Mouse (Mus musculus) layer of hippocampus, adult 9-11 months (tissue): ENCODE measurements around the gene Prmt7.
"Not testable (repeated sequence)": the region's sequence is repeated elsewhere in the genome, so short reads cannot be mapped to it uniquely, and the experiment has no call there.

Experiments used
- DNase-seq: peaks from one replicate; pipeline ENCODE4 v3.0.0; 2022

Prmt7 gene

DNA sequence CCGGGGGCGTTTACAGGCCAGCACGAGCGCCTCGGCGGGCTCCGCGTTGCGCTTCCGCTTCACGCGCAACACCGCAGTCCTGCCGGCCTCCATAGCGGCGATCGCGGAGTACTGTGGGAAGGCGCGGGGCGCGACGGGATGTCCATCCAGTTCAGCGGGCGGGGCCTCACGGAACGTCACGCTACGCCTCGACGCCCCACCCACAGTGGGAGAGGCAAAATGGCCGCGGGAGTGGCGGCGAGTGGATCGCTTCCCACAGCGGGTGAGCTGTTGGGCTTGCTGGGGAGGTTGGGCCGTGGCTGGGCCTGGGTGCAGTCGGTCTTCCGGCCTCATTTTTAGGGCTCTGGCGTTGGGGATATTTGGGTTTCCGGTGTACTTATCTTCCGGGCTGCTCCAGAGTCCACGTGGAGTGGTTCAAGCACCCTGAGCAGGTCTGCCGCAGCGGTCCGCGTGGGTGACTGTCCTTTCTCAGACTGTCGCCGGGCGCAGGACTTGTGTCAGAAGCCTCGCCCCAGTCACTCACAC, at the start of gene Prmt7, which contains the start of gene Slc7a6os:
Gene Prmt7, plus strand, starts transcription at position 116 of the 525 bp plus-strand sequence.
Gene Slc7a6os, minus strand, starts transcription at position 115 of the 525 bp plus-strand sequence.
- peak; percentile 95 for DNase-seq

DNA sequence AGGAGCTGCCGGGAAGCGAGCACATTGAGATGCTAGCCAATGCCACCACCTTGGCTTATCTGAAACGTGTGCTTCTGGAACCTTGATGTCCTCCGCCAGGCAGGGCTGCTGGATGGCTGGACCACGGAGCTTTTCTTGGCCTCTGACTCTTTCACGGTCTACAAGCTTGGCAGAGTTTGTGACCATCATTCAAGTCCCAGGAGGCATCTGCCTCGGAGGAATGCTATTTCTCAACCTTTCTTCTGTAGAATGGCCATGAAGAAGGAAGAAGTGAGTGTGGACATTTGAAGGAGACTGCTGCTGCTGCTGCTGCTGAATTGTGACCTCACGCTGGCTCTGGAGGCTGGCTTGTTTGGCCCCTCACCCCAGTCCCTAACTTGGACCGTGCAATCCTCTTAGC, 47.5 kb upstream of the Prmt7 start:
- no peak for DNase-seq

DNA sequence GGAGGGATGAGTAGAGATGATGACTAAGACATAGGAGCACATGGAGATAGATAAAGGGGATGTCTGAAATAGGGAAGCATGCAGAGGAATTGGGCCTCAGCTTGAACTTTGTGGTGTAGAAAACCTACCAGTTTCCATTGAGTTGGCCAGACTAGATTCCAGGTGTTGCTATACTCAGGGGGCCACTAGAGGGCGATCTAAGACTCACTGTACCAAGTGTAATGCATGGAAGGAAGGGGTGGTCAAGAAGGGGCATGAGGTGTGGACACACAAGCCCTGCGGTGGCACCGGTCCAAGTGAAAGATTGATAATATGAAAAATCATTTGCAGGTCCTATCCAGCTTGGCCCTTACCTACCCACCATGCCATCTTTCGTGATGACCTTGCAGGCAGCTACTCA, 45.3 kb upstream of the Prmt7 start:
- peak; percentile 70 for DNase-seq

DNA sequence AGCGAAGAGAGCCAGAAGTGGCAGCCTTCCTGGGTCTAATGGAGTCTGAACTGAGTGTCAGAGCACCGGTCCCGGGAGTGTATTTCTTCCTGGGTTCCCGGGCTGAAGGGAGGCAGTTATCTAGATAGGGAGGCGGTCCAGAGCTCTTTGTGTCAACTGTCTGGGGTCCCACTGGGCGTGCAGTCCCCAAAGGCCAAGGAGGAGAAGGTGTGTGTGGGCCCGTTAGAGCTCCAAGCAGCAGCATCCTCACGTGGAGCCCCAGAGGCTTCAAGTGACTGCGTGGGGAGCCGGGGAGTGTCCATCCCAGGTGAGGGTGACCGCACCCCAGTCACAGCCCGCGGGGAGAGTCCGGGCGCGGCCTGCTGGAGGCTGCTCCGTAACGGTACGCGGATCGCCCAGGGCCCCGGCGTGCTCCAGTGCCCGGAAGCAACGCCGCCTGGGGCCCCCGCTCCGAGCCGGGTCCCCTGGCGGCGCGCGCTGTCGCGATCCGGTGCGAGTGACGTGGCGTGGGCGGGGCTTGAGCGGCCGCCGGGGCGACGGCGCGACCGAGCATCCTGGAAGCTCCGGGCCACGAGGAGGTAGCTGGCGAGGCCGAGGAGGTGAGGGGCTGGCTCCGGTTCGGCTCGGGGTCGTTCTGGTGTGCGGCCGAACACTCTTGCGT, 42.2 kb upstream of the Prmt7 start, which contains the start of gene Slc7a6:
Gene Slc7a6, plus strand, starts transcription at position 502 of the 661 bp plus-strand sequence.
- peak; percentile 89 for DNase-seq

DNA sequence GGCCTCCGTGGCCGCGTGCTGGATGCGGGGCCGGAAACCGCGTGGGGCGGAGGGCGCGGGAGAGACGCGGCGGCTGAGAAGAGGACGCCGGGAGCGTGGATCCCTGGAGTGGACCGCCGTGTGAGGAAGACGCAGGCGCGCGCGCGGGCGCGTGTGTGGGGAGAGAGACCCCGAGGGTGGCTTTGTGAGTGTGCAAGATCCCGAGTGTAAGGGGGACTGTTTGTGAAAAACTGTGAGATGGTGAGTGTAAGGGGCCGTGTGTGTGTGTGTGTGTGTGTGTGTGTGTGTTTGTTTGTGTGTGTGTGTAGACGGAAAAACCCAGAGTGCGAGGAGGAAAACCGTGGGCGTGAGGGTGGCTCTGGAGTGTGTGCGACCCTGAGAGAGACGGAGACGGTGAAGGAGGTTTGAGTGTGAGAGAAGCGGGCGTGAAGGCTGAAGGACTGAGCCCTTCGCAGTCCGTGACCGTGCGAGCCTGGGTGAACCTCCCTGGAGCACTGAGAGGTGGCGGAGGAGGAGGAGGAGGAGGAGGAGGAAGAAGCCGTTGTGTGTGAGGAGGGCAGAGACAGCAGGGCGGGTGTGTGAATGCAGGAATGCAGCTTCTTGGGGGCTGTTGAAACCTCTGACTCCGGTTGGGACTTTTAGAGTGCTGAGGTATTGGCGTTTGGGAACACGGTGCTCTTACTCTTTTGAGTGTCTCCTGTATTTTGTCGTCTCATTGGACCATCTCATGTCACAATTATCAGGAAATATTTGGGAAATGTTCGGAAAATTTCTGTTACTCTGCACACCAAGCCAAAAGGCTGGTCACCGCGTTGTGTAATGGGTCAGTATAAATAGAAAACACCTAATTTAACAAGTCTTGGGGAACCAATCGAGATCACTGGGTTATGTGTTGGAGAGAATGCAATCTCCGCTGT, 41.5 kb upstream of the Prmt7 start:
- DNase-seq, result no peak

DNA sequence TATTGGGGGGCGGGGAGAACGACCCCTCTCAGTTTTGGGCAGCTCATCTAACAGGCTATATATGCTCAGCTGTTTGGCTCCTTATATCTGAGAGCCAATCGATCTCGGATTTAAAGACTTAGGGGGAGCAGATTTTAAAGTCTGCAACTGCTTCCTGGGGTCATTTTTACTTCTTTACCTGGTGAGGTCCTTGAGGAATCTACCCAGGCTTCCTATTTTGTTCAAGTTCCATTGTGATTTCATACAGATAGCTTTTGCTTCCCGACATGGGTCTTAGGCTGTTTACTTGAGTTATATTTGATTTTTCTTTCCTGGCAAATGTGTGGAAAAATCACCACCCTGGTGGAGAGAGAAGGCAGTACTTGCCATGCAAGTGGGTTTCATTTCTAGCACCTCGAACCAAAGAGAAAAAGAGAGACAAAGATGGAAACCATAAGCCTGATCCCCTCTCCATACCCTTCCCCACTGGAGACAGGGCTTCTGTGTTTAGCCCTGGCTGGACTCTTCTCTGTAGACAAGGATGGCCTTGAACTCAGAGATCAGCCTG, 40.7 kb upstream of the Prmt7 start:
- no peak for DNase-seq

DNA sequence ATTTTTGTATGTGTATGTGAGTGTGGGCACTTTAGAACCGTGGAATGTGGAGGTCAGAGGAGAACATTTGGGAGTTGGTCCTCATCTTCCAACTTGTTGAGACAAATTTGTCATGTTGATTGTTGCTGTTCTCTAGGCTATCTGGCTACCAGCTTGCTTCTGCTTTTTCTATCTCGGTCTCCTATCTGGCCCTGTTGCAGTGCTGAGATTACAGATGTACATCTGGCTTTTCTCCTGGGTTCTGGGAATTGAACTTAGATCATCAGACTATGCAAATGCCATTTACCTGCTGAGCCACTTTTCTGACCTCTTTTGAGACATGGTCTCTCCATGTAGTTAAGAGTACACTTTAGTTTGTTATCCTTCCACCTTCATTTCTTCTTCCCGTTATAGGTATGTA, 37.2 kb upstream of the Prmt7 start:
- no peak for DNase-seq

DNA sequence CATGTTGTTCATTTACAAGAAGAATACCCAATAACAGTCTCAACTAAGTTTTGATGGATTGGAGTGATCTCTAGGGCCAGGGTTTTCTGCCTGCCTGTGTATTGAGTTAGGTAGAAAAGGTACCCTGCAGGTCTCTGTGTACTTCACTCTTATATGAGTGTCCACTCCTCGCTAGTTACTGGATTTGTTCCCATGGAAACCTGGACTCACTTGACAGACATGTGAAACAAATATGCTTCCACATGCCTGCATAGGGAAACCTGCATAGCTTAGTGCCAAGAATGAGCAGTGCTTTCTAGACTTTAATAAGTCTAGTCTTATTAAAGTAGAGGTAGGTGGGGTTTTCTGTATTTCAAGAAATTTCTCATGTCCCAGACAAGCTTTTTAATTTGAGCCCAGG, 33.8 kb upstream of the Prmt7 start:
- no peak for DNase-seq

DNA sequence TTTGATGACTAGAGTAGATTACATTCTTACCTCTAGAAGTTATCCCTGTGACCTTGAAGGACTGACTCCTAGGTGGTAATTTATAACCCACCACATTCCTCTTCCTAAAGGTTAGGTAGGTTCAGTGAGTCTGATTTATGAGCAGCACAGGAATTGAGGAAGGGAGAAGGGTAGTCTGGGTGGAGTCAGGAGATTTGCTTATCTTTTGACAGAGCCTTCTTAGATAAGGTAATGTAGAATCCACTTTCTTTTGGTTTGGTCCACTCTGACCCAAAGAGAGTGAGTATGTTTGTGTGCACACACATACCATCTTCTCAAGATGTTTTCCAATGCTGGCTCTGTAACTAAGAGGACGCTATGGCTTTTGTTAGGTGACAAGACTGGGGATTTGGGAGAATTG, 33.1 kb upstream of the Prmt7 start:
- no peak for DNase-seq

DNA sequence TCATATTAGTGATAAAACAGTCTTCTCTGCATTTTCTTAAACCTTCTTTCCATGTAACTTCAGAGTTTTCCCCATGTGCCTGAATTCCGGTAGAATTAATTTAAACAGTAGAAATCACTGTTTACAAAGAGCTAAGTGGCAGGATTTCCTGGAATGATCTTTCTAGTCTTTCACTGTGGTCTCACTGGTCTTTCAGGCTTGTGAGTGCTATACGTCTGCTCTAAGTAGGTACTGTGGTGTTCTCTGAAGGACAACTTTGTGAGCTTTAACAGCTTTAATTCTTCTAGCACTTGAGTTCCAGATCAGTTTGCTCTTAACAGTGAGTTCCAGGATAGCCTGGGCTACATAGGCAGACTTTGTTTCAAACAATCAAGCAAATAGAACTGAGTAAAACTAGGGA, 32.3 kb upstream of the Prmt7 start:
- no peak for DNase-seq

DNA sequence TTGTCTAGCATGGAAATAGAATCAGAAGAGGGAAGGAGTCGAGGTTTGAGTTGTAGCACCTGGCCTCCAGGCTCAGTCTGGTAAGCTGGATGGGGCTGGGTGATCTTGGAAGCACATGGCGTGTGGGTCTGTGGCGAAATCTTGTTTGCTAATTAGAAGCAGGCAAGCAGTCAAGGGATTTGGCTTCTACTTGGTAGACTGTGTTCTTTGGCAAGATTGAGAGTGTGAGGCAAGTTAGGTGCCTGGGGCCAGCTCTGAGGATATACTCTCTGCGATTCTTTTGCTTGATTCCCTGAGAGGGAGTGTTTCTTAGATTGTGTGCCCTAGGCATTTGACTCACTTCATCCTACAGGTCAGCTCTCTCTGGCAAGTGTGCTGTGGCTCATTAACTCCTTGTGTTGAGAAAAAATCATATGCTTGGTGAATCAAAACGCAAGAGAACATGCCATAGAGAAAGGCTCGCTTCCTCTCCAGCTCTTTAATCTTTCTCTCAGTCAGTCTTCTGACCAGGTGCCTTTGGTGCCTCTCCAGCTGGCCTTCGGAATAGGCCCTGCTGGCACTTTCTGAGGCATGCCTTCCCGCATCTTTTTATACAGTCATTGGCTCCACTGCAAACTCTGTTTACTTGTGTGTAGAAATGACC, 25.0 kb upstream of the Prmt7 start:
- peak; percentile 42 for DNase-seq

DNA sequence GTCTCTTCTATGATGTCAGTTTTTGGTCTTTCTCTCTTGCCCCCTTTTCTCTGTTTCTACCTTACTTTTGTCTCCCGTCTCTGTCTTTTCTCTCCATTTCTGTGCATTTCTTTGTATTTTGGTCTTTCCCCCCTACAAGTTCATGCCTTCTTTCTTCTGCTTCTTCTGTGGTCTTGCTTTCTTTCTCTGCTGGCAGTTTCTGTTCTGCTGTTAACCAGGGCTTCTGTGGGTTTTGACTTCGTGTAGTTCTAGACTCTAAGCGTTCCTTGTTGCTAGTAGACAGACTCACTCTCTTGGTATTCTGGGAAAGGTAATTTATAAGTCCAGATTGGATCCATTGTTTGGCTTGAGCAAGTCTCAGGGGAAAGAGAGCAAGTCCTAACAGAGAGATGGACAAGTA, 24.3 kb upstream of the Prmt7 start:
- no peak for DNase-seq

DNA sequence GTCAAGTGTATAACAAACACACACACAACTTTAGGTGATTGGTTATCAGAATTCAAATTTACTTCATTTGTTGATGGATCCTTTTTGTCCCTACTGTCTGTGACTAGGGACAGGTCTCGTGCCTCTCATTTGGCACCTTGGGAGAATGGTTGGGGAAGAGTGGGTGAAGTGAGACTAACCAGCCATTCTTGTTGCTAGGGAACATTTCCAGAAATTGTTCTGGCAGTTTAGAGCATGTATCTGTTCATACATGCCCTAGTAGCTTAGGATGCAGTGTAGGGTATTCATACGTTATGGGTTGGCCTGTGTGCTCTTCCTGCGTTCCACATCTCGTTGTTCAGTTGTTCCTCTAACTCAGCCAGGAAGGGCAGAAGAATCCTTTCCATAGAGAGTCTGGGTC, 21.6 kb upstream of the Prmt7 start:
- no peak for DNase-seq

DNA sequence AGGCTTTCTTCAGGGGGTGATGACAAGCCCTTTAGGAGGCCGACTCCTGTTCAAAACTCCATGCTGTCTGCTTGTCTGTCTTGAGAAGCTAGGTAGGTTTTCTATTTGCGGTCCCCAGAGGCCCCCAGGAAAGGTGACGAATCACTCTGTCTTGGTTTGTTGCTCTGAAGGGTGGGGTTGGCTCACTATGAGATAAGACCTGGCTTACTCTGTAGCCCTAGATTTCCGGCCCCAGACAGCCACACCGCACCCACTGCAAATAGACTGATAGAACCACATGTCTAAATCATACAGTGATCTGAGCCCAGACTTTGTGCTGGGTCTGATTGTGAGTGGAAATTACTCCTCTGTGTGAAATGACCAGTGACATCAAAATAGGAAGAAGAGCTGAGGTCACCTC, 19.1 kb upstream of the Prmt7 start:
- no peak for DNase-seq

DNA sequence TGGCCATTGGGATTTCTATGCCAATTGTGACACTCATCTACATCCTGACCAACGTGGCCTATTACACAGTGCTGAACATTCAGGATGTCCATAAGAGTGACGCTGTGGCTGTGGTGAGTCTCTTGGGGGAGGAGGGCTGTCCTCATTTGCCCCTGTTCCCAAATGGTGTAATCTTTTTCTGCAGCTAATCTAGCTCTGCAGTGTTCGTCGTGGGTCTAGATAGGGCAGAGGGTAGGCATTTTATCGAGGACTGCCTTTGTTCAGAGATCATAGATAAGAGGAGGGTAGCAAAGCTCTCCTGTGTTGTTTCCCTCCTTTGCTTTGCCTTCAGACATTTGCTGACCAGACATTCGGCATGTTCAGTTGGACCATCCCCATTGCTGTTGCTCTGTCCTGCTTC, 17.6 kb upstream of the Prmt7 start:
- no peak for DNase-seq

DNA sequence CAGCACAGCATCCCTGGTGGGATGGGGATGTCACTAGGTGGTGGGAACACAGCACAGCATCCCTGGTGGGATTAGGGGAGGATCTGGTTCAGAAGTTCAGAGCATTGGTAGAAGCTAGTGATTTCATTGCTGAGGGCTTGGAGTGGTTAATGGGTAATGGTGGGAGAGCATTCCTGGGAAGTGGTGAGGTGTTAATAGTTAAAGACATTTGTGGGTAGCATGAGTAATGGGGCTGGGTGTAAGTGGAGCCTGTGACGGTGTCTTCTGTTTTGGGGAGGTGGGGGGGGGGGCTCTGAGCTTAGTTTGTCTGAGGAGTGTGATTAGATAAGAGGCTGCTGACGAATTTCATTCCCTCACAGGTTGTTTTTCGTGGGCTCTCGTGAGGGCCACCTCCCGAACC, 16.7 kb upstream of the Prmt7 start:
- DNase-seq, result no peak

DNA sequence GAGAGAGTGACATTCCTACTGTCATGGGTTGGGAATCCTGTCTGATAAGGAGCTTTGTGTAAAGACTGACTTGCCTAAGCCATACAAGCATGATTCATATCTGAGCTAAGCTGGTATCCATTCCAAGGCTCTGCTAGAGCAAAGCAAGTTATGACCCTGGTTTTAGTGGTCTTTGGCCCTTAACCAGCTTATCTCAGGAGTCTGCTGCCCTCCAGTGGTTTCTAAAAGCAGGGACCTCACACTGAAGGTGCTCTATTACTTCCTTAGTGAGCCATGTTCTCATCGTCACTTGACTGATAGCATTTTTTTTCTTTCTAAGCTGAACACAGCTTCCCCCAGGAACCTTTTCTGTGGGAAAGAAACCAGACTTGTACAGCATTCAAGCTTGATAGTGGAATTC, 12.0 kb upstream of the Prmt7 start:
- DNase-seq, result no peak

DNA sequence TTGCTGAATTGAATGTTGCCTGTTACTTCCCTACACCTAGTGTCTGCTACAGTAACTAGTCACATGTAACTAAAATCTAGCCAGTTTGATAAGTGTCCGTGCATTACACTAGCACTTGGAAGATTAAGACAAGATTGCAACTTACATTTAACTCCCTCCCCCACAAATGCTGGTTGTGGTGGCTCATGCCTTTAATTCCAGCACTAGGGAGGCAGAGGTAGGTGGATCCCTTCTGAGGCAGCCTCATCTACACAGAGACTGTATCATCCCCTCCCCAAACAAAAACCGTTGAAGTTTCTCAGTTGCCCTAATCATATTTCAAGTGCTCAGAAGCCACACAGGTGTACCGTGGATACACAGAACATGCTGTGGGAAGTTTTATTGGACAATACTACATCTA, 11.1 kb upstream of the Prmt7 start:
- not testable (repeated sequence) for DNase-seq

DNA sequence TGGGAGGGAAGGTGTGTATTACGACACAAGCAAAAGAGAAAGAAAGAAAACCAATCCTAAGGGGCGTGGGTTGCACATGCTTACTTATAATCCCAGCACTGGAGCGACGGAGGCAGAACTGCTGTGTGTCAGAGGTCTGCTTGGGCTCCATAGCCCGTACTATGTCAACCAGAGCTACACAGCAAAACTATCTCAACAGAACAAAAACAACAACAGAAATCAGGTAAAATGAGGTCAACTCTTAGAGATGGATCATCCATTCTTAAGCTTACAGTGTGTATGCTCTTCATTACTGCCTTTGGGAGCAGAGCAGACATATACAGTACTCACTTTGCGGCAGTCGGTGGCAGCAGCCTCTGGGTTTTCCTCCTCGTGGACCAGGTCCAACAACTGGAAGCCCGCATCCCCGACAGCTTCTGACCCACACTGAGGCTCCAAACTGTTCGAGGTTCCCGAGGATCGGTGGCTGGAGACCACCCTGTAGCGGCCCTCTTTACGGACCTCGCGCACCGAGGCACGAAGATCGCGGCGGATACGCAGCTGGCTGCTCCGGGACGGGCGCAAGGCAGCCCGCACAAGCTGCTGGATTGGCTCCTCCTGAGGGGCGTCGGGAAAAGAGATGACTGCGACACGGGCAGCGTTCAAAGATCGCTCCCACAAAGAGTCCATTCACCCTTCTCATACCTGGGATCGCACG, 553 bp upstream of the Prmt7 start:
- DNase-seq, result no peak

DNA sequence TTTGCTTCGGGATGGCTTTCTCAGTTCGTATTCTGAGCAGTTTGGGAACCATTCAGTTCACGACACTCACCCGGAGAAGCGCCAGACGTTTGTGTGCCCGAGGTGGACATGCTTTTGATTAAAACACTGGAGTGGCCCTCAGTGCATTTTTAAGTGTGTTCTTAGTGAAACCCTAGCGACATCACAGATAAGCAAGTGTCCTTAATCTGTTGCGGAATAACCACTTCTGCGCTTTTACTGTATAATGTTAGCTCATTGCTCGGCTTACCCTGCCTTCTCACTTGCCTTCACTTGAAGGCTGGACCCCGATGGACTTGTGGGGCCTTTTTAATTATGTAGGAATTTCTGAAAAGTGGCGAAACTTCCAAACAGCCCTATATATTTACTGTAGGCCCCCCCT, 685 bp downstream of the Prmt7 start:
- no peak for DNase-seq

DNA sequence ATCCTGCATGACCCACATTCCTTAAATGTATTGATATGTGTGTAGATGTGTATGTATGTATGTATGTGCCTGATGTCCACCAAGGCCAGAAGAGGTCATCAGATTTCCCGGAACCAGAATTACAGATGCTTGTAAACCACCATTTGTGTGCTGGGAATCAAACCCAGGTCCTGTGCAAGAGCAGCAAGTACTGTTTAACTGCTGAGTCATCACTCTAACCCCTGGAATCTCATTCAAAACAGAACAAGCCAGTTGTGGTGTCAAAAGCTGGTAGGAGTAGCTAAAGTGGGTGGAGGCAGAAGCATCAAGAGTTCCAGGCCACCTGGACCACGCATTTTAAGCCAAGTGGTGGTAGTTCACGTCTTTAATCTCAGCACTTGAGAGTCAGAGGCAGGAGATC, 3.2 kb downstream of the Prmt7 start:
- DNase-seq, result no peak

DNA sequence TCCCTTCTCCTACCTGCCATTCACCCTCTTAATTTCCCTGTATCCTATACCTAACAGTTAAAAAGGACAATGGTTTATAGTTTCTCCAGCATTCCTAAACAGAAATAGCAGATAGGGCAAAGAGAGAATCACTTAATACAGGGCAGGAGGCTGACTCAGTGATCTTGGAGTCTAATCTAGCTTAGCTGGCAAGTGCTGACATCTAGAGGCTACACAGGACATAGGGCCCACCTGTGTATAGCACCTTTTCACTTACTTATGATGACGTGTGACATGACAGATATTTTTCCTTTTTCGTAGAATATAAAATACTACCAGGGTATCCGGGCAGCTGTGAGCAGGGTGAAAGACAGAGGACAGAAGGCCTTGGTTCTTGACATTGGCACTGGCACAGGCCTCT, 8.9 kb downstream of the Prmt7 start:
- DNase-seq, result no peak

DNA sequence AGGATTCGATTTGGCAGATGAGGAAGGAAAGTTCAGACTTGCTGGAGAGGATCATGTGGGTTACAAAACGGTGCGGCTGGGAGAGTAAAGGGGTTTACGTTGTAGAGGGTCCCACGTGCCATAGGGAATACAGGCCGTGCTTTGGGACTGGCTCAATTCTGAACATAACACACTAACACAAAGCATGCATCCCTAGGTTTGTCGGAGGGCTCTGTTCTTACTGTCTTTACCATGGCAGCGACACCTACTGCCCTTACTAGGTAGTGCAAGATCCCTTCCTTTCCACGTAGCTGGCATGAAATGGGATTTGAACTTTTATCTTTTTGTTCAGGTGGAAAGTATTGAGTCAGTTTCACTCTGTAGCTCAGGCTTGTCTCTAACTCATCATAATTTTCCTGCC, 15.9 kb downstream of the Prmt7 start:
- DNase-seq, result no peak
